Mouse (Mus musculus) c-Kit-negative CD71-positive TER-119-positive erythroid progenitor cells, embryonic 14.5 days (primary cell): ENCODE measurements around the gene Sipa1l1.
A peak's percentile ranks its signal among the peaks of the same experiment; 100 is the strongest.

ENCODE experiments used
- DNase-seq: peaks from one replicate; pipeline ENCODE4 v3.0.0-alpha.2; 2013; ENCODE audit warnings: low read depth, low spot score

The Sipa1l1 gene

GRCm38 (mm10) chr12:82168820-82169533 is at the start of gene Sipa1l1:
Gene Sipa1l1, plus strand, starts transcription at chr12:82169320.
- DNase-seq, result peak; percentile 9

GRCm38 (mm10) chr12:82121947-82122346 is 47.2 kb upstream of the Sipa1l1 start:
- DNase-seq, result no peak

- no peak for DNase-seq
Observed at GRCm38 (mm10) chr12:82122450-82123249, 46.5 kb upstream of the Sipa1l1 start.

- no peak for DNase-seq
Observed at GRCm38 (mm10) chr12:82126796-82127195, 42.3 kb upstream of the Sipa1l1 start.

- no peak for DNase-seq
Observed at GRCm38 (mm10) chr12:82139234-82140166, 29.6 kb upstream of the Sipa1l1 start.

GRCm38 (mm10) chr12:82143371-82143770 is 25.7 kb upstream of the Sipa1l1 start:
- no peak for DNase-seq

GRCm38 (mm10) chr12:82145173-82145572 is 23.9 kb upstream of the Sipa1l1 start:
- DNase-seq, result no peak

- no peak for DNase-seq
Observed at GRCm38 (mm10) chr12:82147021-82147693, 22.0 kb upstream of the Sipa1l1 start.

- DNase-seq, result no peak
Observed at GRCm38 (mm10) chr12:82148328-82148930, 20.7 kb upstream of the Sipa1l1 start.

GRCm38 (mm10) chr12:82151019-82151418 is 18.1 kb upstream of the Sipa1l1 start:
- DNase-seq, result no peak

GRCm38 (mm10) chr12:82154527-82154926 is 14.6 kb upstream of the Sipa1l1 start:
- DNase-seq, result no peak

GRCm38 (mm10) chr12:82158516-82158915 is 10.6 kb upstream of the Sipa1l1 start:
- no peak for DNase-seq

- no peak for DNase-seq
Observed at GRCm38 (mm10) chr12:82159372-82159771, 9.7 kb upstream of the Sipa1l1 start.

GRCm38 (mm10) chr12:82165651-82166050 is 3.5 kb upstream of the Sipa1l1 start:
- DNase-seq, result no peak

GRCm38 (mm10) chr12:82166101-82166571 is 3.0 kb upstream of the Sipa1l1 start:
- no peak for DNase-seq

- no peak for DNase-seq
Observed at GRCm38 (mm10) chr12:82169571-82170431, 681 bp downstream of the Sipa1l1 start.

GRCm38 (mm10) chr12:82170461-82171279 is 1.6 kb downstream of the Sipa1l1 start:
- no peak for DNase-seq

GRCm38 (mm10) chr12:82171591-82171990 is 2.5 kb downstream of the Sipa1l1 start:
- no peak for DNase-seq

GRCm38 (mm10) chr12:82173623-82174022 is 4.5 kb downstream of the Sipa1l1 start:
- no peak for DNase-seq
